Mouse (Mus musculus) E14TG2a.4 (cell line): ENCODE measurements around the gene Ppp1r21.
A peak's percentile ranks its signal among the peaks of the same experiment; 100 is the strongest.

Experiments
- H3K27me3 ChIP-seq: 2 replicates; pipeline ENCODE4 v1.6.1; 2014; ENCODE audit warnings: low read length, control low read depth; ENCODE audit not compliant: insufficient read depth
- H3K36me3 ChIP-seq: 2 replicates; pipeline ENCODE4 v1.6.1; 2014; ENCODE audit warnings: low read length, control low read depth; ENCODE audit not compliant: insufficient read depth
- H3K4me1 ChIP-seq: replicated peaks from 2 replicates; pipeline ENCODE4 v1.6.1; 2014; ENCODE audit warnings: low read depth, low read length, control low read depth
- H3K4me3 ChIP-seq: replicated peaks from 2 replicates; pipeline ENCODE4 v1.5.1; 2014; ENCODE audit warnings: mild to moderate bottlenecking, low read length
- H3K9me3 ChIP-seq: 2 replicates; pipeline ENCODE4 v1.6.1; 2014; ENCODE audit warnings: low read length, control low read depth
- CTCF ChIP-seq: conservative IDR thresholded peaks from 2 replicates; pipeline ENCODE4 v1.5.1; 2014; ENCODE audit warnings: low read length
- NANOG ChIP-seq: IDR thresholded peaks from 2 replicates; pipeline ENCODE4 v1.6.1; 2014; ENCODE audit warnings: borderline replicate concordance, low read length, mixed read lengths
- POU5F1 ChIP-seq: IDR thresholded peaks from 2 replicates; pipeline ENCODE4 v1.6.1; 2014; ENCODE audit warnings: low read length, borderline replicate concordance

Ppp1r21 gene

GRCm38 (mm10) chr17:88492107-88492460, 37.8 kb upstream of the Ppp1r21 start:
- H3K4me3 ChIP-seq: no peak overlapping the region
- no peak for TF ChIP-seq NANOG
- no peak for TF ChIP-seq POU5F1
- TF ChIP-seq CTCF: no peak
- peaks cover 23% of the 10 kb centered on the region for H3K4me1 ChIP-seq
- no peaks in the 10 kb centered on the region for H3K27me3 ChIP-seq
- H3K9me3 ChIP-seq: no peaks in the 10 kb centered on the region
- H3K36me3 ChIP-seq: peaks cover 67% of the 10 kb centered on the region

DNA sequence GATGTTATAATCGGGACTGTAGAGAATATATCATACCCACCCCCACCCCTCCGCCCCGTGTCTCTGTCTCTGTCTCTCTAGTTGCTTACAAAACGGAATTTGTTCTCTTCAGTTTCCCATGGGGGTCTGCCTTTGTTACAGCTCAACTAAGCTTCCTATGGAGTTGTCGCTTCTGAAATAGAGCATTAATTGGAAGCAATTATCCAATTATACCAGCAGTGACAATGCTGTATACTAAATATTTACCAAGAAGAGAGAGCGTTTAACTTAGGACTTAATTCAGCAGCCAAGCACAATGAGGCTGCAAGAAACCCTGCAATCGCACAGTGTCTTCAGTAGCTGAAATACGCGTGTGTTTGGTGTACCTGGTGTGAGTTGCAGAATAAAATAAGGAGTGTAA, 36.4 kb upstream of the Ppp1r21 start:
- no peak overlapping the region for H3K4me3 ChIP-seq
- no peaks in the 10 kb centered on the region for H3K27me3 ChIP-seq
- peaks cover 34% of the 10 kb centered on the region for H3K4me1 ChIP-seq
- peaks cover 58% of the 10 kb centered on the region for H3K36me3 ChIP-seq
- no peaks in the 10 kb centered on the region for H3K9me3 ChIP-seq
- no peak for TF ChIP-seq CTCF
- TF ChIP-seq POU5F1: no peak
- no peak for TF ChIP-seq NANOG

- H3K36me3 ChIP-seq: peaks cover 51% of the 10 kb centered on the region
- no peaks in the 10 kb centered on the region for H3K27me3 ChIP-seq
- peaks cover 41% of the 10 kb centered on the region for H3K4me1 ChIP-seq
- H3K9me3 ChIP-seq: no peaks in the 10 kb centered on the region
- H3K4me3 ChIP-seq: no peak overlapping the region
- TF ChIP-seq NANOG (no peak), POU5F1 (no peak), CTCF (no peak)
Measured at GRCm38 (mm10) chr17:88494121-88494771, 35.7 kb upstream of the Ppp1r21 start.

- TF ChIP-seq NANOG (no peak), POU5F1 (no peak), CTCF (no peak)
- H3K36me3 ChIP-seq: peaks cover 51% of the 10 kb centered on the region
- peaks cover 45% of the 10 kb centered on the region for H3K4me1 ChIP-seq
- H3K9me3 ChIP-seq: no peaks in the 10 kb centered on the region
- H3K27me3 ChIP-seq: no peaks in the 10 kb centered on the region
- H3K4me3 ChIP-seq: no peak overlapping the region
Measured at GRCm38 (mm10) chr17:88494772-88495132, 35.2 kb upstream of the Ppp1r21 start.

- no peaks in the 10 kb centered on the region for H3K27me3 ChIP-seq
- TF ChIP-seq NANOG (peak; percentile 91), POU5F1 (no peak)
- peaks cover 24% of the 10 kb centered on the region for H3K36me3 ChIP-seq
- H3K4me1 ChIP-seq: peaks cover 48% of the 10 kb centered on the region
- no peaks in the 10 kb centered on the region for H3K9me3 ChIP-seq
- H3K4me3 ChIP-seq: no peak overlapping the region
Measured at GRCm38 (mm10) chr17:88498090-88498682, 31.7 kb upstream of the Ppp1r21 start.

DNA sequence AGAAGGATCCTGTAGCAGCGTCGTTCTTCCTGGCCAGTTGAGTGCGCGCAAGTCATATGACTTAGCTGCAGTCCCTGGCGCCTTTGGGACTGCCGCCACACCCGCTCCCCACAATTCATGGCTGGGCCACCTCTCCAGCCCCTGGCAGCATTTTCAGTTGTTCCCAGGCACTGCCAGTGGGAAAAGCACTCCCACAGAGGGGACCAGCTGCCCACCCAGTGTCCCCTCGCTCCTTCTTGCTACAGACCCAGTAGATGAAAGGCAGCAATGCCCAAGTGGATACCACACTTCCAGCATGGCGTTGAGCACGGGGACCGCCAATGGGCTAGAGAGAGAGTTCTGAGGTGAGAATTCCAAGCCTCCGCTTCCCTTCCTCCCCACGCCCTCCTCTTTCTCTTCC, 25.9 kb upstream of the Ppp1r21 start:
- no peaks in the 10 kb centered on the region for H3K9me3 ChIP-seq
- H3K27me3 ChIP-seq: 0 out of 2 replicates have a peak, but pooled peaks cover 13% of the 10 kb centered on the region
- peaks cover 61% of the 10 kb centered on the region for H3K4me1 ChIP-seq
- no peaks in the 10 kb centered on the region for H3K36me3 ChIP-seq
- TF ChIP-seq NANOG (no peak), CTCF (no peak), POU5F1 (no peak)
- H3K4me3 ChIP-seq: no peak overlapping the region

DNA sequence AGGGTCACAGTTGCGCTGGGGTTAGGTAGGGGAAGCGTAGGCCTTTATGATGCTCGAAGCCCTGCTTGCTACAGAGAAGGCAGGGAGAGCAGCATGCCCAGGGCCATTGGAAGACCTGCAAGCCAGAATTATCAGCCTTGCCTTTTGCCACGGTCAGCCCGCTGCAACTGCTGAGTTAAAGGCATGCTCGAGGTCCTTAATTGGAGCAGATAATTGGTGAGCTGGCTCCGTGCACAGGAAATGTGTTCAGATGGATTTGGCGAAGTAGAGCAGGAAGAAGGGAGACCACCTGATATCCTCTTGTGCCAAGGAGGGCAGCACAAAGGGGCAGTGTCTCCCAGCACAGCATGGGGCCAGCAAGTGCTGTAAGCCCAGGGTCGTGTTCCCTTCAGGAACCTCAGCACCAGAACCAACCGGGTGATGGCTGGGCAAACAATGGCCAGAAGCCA, 24.6 kb upstream of the Ppp1r21 start:
- H3K4me1 ChIP-seq: peaks cover 63% of the 10 kb centered on the region
- H3K27me3 ChIP-seq: 0 out of 2 replicates have a peak, but pooled peaks cover 13% of the 10 kb centered on the region
- peak overlapping the region; percentile 51 for H3K4me3 ChIP-seq
- no peaks in the 10 kb centered on the region for H3K9me3 ChIP-seq
- H3K36me3 ChIP-seq: no peaks in the 10 kb centered on the region
- TF ChIP-seq CTCF (no peak), POU5F1 (no peak), NANOG (0 out of 2 replicates have a peak, but pooled peaks have one; percentile 8)

GRCm38 (mm10) chr17:88505941-88506340, 24.0 kb upstream of the Ppp1r21 start:
- TF ChIP-seq POU5F1 (no peak), NANOG (no peak), CTCF (no peak)
- Histone ChIP-seq H3K9me3 (no peaks in the 10 kb centered on the region), H3K36me3 (no peaks in the 10 kb centered on the region), H3K4me3 (peak overlapping the region; percentile 51), H3K27me3 (0 out of 2 replicates have a peak, but pooled peaks cover 13% of the 10 kb centered on the region), H3K4me1 (peaks cover 67% of the 10 kb centered on the region)
